Mouse (Mus musculus): ENCODE results near the gene Slc35b4. TPM values are rescaled to one million over a fixed set of nuclear protein-coding genes. Genes with fewer than 3 reads are reported as not detected.
A peak's percentile ranks its signal among the peaks of the same experiment; 100 is the strongest.

Gene Slc35b4
- polyA plus RNA-seq, 2 experiments from 2014 or later = 29.9 to 45.3 TPM

DNA sequence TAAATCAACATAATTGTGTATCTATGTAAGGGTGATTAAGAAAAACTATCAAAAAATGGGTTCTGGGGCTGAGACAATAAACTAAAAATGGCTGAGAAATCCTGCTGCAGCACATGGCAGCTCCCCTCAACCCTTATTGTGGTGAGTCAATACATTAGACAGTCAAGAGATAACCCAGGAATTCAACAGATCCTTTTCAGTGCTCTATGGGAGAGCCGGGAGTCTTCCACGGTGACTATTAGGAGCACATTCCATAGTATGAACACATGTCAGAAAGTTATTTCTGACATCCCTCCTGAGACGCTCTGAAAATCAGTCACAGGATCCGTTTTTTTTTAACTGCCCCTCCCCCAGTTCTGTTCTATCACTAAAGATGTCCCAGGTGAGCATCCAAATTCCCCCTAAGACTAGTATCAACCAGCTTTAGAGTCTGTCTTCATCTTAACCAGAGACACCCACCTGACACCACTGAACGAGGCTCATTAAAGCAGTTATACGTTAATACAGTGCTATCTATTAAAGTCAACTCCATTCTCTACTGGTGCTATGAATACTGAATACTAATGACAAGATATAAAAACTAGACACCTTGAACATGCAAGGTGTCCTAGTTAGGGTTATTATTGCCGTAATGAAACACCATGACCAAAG lies 5.9 kb downstream of the Slc35b4 start:
- ATAC-seq = no peak

GRCm38 (mm10) chr6:34168834-34169233 lies 8.1 kb downstream of the Slc35b4 start:
- no peak for ATAC-seq

DNA sequence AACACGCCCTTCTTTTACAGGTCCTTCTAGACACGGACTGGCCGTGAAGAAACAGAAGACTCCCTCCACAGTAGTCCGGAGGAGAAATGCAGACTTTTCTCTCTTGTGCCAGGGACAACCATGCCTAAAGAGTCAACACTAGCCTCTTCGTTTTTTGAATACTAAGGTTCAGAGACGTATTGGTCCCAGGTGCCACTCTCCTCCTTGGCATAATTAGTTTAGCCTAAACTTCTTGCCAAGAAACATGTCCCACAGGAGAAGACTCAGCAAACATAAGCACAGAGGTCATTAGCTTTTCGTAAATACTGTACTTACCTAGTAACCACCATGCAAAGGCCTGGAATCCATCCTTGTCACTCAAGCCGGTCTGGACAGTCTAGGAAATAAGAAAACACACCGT lies 13.9 kb downstream of the Slc35b4 start:
- no peak for ATAC-seq

- ATAC-seq = no peak
Measured at GRCm38 (mm10) chr6:34162607-34163006, 14.3 kb downstream of the Slc35b4 start.

GRCm38 (mm10) chr6:34161511-34161910 lies 15.4 kb downstream of the Slc35b4 start:
- ATAC-seq = no peak

DNA sequence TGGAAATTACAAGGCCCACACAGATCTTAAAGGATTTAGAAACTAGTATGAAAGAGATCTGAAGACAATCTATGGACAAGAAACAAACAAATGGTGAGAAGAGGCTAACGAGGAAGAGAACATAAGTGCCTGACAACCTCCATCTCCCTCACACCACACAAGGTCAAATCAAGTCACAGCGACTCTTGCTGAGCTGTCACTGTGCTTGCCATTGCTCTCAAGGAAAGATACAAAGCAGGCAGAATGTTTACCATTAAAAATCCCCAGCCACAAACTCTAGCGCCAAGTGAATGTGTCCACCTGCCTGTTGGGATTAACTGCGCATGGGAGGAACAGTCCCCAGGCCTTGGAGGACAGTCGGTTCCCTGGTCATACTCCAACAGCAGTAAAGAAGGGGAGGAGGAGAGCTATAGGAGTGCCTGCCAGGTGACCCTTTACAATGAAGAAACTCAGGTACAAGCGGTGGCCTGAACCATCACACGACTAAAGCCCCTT lies 16.0 kb downstream of the Slc35b4 start:
- no peak for ATAC-seq

DNA sequence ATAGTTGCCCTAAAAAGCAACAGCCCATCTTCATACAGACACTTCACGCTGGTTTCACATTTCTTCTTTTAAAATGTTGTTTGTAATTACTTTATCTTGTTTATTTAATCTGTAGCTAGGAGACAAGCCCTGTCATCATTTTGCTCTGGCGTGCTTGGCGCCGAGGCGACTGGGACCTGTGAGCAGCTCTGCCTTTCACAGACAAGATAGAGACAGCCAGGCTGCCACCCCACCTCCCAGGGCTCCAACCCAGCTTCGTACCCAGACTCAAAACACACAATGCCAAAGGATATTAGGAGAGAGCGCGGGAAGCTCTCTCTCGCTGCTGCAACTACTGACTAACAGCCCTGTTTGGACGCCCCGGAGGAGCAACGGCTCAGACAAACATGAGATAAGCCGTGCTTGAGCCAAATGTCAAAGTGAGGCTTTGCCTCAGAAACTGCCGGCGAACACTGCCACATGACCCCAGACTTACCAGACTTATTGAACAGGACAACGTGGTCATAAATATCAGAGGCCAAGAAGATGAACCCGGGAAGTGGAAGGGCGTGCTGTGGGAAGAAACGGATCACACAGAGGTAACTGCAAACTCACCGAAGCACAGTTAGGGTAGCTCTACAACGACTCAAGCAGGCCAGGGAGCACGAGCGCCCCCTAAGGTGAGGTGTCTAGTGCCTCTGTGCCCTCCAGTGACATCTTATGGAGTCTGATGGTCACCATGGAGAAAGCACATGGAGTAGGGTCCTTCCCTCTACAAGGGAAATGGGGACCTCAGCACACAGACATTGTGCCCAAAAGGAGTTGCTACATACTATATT lies 16.7 kb downstream of the Slc35b4 start:
- no peak for ATAC-seq

- ATAC-seq = no peak
Measured at GRCm38 (mm10) chr6:34156841-34157748, 19.8 kb downstream of the Slc35b4 start.

DNA sequence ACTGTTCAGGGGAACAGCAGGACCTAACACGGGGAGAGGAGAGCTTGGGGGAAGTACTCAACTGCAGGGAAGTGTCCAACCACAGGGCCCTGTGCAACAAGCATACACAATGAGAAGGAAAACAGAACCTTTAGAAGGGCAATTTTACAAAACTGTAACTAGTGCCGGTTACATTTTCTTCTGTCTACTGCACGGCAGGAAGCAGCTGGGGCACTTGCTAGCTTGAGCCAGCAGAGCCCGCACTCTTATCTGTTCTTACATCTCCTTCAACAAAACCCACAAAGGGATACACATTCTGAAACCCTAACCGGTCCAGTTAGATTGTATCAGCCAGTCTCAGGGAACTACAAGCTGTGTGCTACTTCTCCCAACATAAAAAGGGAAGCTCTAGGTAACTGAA lies 20.9 kb downstream of the Slc35b4 start:
- ATAC-seq = peak; percentile 82

DNA sequence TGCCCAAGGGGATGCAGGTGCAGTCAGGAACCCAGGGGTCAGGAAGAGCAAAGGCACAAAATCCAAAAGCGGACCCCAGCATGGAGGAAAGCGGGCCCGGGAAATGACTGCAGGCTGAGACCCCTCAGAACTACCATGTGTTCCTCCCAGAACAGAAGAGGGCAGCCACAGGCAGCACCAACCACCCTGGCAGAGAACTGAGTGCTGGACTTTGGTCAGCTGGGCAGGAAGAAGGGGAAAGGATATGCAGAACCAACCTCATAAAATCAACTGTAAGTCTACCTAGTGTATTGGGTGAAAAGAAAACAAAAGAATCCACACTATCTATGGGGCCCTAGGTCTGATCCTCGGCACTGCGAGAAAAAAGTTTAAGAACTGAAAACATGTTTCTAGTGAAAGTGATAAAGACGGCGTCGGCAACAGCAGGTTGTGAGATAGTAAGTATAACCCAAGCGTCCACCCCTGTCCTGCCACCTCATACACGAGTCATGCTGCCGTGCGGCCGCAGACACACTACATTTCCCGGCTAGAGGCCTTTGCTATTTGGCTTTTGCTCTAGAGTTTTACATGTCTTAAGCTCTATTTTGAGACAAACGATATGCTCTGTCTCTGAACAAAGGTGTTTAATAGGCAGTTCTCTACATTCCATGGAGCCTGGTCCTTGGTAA lies 21.6 kb downstream of the Slc35b4 start:
- ATAC-seq = no peak

GRCm38 (mm10) chr6:34154202-34154601 lies 22.7 kb downstream of the Slc35b4 start:
- ATAC-seq = no peak

DNA sequence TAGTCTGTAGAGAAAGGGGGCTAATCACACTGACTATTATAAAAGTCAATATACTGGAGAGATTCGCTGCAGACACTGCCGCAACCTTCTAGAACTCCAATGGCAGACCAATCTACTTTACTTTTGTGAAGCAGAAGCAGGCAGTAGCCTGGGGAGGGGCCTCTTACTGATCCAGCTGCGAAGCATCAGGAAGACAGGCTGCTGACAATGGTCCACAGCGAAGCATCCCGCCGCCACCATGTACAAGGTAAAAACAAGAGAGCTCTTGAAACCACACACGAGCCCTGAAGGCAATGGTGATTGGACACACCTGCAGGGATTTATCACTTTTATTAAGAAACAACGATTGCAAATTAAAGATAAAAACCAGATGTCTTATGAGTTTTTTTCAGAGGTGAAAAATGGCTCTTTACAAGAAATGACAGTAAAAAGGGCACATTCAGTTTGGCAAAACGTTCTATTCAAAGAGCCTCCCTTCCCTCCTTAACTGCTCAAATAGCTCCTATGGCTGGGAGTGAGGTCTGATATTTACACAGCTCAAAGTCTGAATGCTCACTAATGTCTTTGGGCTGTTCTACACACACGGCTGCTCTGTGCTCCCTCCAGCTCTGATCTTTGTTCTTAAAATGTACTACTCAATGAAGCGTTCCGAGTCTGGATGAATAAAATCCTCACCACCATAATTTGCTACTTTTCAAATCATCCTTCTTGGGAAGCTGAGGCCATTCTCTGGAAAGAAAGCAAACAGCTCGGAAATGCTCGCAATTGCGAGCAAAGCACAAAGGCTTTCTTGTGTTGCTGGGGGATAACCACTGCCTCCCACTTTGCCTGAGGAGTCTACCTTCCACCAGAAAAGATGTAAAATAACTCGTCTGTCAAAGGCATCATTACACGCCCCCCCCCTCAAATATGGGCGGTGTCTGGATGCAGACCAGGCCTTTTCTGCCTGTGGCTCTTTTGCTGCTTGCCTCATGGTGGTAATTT lies 23.6 kb downstream of the Slc35b4 start:
- ATAC-seq = no peak

DNA sequence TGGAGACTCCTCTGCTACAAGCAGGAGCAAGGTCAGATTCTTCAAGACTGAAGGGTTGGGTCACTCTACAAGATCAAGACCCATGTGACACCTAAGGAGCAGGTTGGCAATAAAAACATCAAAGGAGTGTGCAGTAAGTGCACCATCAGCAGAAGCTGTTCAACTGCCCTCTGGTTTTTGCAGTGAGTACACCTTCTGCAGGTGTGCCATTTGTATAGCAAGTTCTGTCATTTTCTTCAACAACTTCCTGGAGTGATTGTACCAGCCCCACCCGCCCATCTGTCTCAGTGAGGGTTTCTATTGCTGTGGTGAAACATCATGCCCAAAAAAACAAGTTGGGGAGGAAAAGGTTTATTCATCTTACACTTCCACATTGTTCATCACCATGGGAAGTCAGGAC lies 27.1 kb downstream of the Slc35b4 start:
- no peak for ATAC-seq

- ATAC-seq = no peak
Measured at GRCm38 (mm10) chr6:34149066-34149465, 27.8 kb downstream of the Slc35b4 start.

- ATAC-seq = no peak
Measured at GRCm38 (mm10) chr6:34148639-34149038, 28.3 kb downstream of the Slc35b4 start.

DNA sequence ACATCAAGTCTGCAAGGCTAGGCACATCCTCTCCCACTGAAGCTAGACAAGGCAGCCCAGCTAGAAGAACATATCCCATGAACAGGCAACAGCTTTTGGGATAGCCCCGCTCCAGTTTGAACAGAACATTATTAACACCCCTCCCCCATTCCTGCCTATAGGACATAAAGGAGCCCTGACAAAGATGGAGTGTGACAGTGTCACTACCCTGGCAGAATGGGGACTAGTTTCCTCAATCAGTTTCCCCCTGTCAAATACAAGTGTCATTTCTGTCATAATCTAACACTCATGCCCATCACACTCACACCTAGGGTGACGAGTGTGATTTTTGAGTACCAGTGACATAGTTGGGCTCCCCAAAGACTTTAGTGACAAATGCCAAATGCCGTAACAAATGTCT lies 28.9 kb downstream of the Slc35b4 start:
- no peak for ATAC-seq

- ATAC-seq = no peak
Measured at GRCm38 (mm10) chr6:34146042-34146441, 30.9 kb downstream of the Slc35b4 start.

GRCm38 (mm10) chr6:34142931-34143330 lies 34.0 kb downstream of the Slc35b4 start:
- no peak for ATAC-seq

GRCm38 (mm10) chr6:34138366-34138765 lies 38.5 kb downstream of the Slc35b4 start:
- ATAC-seq = no peak

- ATAC-seq = no peak
Measured at GRCm38 (mm10) chr6:34132391-34132790, 44.5 kb downstream of the Slc35b4 start.

DNA sequence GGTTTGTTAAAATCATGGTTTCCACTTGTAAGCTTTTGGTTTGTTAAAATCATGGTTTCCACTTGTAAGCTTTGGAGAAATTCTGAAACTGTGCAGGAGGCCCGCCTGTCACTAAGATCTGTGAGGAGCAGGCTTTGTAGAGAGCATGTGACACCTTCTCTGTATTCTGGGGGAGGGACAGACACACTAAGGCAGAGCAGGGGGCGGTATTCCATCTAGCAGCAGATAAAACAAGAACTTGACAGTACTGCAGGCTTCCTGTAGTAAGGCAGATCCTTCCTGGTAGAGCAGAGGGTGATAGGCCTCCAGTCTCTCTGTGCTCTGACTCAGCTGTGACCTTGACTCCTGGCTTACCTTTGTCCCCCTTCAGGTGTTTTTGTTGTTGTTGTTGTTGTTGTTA lies 47.6 kb downstream of the Slc35b4 start:
- no peak for ATAC-seq
